Mouse (Mus musculus): ENCODE measurements around the gene Wdr72.

The Wdr72 gene

DNA sequence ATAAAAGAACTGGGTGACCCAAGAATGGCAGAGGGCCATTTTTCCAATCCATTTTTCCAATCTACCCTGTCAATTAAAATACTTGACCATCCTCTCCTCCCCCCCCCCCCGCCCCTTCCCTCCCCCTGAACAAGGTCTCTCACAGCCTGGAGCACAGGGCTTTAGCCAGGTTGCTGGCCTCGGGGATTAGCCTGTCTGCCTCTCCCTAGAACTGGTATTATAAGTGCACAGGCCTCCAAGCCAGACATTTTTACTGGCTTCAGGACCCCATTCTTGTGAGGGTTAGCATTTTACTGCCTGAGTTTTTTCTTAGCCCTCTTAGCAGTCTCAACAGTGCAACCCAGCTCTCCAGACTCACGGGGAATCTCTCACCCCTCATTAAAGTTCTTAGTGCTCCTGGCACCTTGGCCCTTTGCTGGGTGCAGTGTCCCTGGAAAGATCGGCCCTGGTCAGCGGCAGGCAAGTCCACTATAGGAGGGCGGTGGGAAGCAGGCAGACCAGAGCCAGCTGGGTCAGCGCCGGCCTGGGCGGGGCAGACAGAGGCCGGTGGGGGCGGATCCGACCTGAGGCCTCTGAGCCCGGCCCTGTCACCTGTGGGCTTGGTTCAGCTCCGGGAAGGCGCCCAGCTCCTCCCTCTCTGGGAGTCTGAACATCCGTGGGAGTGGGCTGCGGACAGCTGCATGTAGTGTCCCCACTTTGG, at the start of gene Wdr72:
Wdr72 (plus strand) TSS at position 596 of the 700 bp plus-strand sequence.
- no peak for DNase-seq (ENCODE audit: low read depth)

DNA sequence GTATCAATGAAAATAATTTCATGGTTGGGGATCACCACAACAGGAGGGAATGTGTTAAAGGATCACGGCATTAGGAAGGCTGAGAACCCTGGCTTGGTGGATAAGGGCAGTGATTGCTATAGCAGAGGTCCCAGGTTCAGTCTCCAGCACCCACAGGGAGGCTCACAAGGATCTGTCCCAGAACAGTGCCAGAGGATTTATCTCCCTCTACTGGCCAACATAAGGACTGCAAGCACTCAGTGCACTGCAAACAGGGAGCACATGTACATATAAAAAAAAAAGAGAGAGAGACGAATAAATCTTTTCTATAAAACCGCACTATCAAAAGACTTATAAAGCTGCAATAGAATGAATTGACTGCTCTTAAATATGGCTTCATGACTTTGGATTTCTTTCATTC, 43.9 kb upstream of the Wdr72 start:
- no peak for DNase-seq (ENCODE audit: low read depth)

- no peak for DNase-seq (ENCODE audit: low read depth)
Measured at GRCm38 (mm10) chr9:74066766-74067165, 43.4 kb upstream of the Wdr72 start.

- no peak for DNase-seq (ENCODE audit: low read depth)
Measured at GRCm38 (mm10) chr9:74075958-74076357, 34.2 kb upstream of the Wdr72 start.

GRCm38 (mm10) chr9:74078458-74078857, 31.7 kb upstream of the Wdr72 start:
- no peak for DNase-seq (ENCODE audit: low read depth)

GRCm38 (mm10) chr9:74080241-74080640, 29.9 kb upstream of the Wdr72 start:
- no peak for DNase-seq (ENCODE audit: low read depth)

DNA sequence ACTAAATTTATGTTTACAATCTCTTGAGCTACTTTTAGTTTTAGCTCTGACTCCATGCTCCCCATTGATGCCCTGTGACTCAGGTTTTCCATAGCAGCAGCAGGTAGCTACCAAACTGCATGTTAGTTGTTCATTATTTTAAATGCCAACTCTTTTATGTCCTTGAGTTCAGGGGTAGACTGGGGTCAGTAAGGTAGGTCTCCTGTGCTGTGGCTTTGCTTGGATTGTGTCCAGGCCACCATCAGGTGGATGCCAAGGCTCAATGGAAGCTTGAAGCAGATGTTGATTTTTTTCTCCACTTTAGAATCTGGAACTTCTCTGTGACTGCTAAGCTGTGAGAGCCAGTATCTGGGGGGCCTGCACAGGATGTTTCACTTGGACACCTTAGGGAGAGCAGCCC, 8.6 kb upstream of the Wdr72 start:
- no peak for DNase-seq (ENCODE audit: low read depth)

DNA sequence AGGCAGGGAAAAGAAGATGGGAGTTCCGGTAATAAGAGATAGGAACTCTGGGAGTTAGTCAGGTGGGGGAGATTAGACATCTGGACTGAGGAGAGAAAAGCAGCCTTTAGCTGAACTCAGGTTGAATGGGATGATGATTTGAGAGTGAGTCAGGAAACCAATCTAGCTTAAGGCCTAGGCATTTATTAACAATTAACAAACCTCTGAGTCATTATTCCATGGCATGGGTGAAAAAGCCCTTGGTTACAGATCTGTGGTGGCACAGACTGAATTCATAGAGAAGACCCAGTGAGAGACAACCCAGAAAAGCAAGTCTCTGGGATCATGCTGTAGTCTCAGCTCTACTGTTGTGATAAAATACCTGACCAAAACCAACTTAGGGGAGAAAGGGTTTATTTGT, 7.5 kb upstream of the Wdr72 start:
- no peak for DNase-seq (ENCODE audit: low read depth)

DNA sequence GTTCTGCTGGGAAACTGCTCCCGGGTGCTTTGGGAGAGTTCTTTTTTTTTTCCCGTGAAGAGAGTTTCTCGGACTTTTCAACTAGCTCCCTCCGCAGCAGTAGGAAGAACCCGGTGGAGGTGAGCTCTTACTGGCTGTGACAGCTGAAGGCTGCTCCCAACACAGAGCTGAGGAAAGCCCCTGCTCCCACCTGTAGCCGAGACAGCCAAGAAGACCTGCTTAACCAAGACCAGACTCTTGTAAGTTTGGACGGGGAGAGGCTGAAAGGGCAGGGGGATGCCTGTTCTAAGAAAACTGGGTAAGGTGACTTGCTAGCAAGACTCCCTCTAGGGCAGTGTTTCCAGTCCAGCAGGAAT, 283 bp downstream of the Wdr72 start:
- no peak for DNase-seq (ENCODE audit: low read depth)

DNA sequence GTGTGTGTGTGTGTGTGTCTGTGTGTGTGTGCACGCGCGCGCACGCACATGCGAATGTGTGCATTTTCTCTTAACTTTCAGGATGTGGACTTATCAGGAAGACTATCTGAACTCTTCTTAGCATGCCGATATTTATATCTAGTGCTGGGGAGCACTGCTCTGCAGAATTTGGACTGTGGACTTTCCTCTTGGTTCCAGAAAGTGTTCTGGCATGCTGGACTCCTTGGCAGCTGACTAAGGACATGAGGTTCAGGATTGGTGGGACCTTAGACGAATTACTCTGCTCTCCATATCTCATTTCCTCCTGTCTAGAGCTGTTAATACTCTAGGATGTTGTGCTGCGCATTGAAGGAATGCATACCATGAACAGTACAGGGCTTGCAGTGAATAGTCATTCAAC, 2.4 kb downstream of the Wdr72 start:
- no peak for DNase-seq (ENCODE audit: low read depth)

DNA sequence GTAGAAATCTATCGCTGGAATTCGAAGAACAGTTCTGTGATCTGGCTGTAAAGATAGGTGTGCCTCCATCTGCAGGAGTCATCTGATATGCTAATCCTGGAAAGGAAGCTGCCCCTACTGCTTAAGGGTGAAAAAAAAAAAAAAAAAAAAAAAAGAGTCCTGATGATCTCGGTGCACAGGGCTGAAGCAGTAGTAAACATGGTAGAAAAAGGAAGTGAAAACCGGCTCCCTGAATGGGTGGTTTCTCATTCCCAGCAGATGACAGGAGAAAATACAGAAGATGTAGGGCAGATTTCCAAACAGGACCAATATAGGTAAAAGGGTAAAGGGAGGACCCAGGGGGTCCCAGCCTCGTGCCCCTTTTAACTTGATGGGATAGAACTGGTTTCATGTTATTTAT, 16.1 kb downstream of the Wdr72 start:
- DNase-seq (ENCODE audit: low read depth) = no peak

DNA sequence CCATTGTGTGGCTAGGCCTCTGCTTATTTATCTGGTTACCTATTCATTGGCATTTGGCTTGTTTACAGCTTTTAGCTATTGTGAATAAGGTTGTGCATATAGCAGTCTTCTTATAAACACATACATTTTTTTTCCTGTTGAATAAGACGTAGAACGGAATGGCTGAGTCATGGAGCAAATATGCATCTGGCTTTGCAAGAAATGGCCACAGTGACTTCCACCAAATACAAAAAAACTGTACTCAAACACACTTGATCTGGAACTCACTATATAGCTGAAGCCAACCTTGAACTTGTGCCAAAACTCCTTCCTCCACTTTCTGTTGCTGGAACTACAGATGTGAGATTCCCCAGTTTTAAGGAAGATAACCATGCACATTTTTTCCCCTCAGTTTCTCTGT, 23.9 kb downstream of the Wdr72 start:
- DNase-seq (ENCODE audit: low read depth) = no peak

DNA sequence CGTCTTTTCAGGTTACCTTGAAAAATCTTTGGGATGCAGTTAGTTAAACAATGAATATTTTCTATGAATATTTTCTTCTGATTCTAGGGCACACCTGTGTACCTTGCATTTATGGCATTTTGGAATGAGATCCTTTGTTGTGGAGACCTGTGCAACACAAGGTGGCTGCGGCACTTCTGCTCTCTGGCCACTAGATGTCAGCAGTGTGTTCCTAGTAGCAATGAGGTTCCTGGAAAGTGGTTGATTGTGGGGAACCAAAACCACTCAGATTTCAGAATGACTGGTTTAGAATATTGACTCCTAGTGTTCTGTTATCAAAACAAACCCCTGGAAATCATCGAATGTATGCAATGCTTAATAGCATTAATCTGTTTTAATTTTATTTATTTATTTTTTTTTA, 31.7 kb downstream of the Wdr72 start:
- DNase-seq (ENCODE audit: low read depth) = peak; percentile 33

DNA sequence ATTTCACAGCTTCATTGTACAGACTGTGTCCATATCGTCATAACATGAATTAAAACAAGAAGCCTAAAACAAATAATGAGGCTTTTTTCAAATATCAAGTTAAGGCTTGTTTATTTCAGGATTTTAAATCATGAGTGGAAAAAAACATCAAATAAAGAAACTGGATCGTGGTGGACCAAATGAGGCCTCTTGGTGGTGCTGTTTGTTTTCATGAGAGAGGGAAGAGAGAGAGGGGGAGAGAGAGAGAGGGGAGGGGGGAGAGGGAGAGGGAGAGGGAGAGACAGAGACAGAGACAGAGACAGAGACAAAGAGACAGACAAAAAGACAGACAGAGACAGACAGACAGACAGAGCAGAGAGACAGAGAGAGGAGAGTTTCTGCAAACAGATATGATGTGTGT, 32.5 kb downstream of the Wdr72 start:
- DNase-seq (ENCODE audit: low read depth) = no peak

DNA sequence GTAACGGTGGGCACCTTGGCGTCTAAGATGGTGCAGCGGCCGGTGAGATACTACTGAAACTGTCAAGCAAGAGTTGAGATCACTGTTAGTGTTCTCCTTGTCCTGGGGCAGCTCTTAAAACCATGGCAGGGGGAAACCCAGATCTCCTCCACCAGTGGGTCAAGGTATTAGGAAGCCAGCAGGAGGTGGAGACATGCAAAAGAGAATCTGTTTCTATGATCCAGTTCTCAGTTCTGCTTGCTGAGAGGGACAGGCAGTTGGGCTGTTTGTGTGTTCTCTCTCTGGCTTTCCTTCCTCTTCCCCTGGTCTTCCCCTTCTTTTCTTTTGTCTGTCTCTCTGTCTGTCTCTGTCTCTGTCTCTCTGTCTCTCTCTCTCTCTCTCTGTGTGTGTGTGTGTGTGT, 35.0 kb downstream of the Wdr72 start:
- no peak for DNase-seq (ENCODE audit: low read depth)

DNA sequence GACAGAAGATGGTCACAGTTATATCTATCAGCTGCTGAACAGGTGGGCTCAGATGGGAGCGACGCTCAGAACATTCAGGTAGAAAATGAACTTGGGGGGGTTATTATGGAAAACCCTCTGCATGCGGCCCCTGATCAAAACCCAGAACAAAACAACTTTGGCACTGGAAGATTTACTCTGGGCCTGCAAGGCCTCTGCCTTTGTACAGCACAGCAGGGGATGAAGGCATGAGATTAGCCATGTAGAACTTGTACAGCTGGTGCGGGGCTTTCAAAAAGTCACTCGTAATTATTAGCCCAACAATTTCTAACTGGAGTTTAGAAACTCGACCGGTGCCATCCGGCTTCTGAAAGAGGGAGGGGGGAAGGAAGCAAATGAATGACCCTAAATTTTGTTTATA, 38.1 kb downstream of the Wdr72 start:
- DNase-seq (ENCODE audit: low read depth) = no peak

- DNase-seq (ENCODE audit: low read depth) = no peak
Measured at GRCm38 (mm10) chr9:74160361-74160933, 50.3 kb downstream of the Wdr72 start.

- no peak for DNase-seq (ENCODE audit: low read depth)
Measured at GRCm38 (mm10) chr9:74165697-74166096, 55.5 kb downstream of the Wdr72 start.

- no peak for DNase-seq (ENCODE audit: low read depth)
Measured at GRCm38 (mm10) chr9:74169904-74170303, 59.7 kb downstream of the Wdr72 start.

DNA sequence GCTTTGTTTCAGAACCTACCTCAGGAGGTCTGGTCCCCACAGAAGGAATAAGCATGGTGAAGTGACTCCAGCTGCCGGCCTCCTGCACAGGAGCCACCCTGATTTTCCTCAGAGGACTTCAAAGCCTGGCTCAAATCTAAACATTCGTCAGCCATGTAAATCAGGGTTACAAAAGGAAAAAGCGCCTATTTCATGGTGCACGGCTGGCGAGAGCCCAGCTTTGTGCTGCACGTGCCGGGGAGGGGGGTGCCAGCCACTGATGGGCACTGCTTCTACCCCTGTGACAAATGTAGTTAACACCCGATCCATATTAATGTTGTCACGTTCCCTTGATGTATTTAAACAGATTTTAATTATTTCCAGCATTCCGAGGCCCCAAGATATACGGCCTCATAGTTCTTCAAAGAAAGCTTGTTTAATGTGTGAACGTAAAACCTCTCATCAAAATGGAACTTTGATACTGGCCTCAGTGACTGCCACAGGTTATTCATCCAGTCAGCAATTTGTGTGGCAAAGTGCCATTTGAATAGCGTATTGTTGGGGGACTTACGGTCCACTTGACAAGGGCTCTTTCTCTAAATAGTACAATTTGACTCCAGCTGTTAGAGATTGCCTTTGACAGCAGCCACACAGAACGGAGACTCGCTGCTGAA, 76.7 kb downstream of the Wdr72 start:
- DNase-seq (ENCODE audit: low read depth) = no peak

GRCm38 (mm10) chr9:74187401-74188029, 77.4 kb downstream of the Wdr72 start:
- DNase-seq (ENCODE audit: low read depth) = no peak

- no peak for DNase-seq (ENCODE audit: low read depth)
Measured at GRCm38 (mm10) chr9:74194898-74195297, 84.7 kb downstream of the Wdr72 start.

- DNase-seq (ENCODE audit: low read depth) = no peak
Measured at GRCm38 (mm10) chr9:74228272-74228671, 118.1 kb downstream of the Wdr72 start.
